ENCODE assay signal across 22 mouse cellular contexts in the genomic region with DNA sequence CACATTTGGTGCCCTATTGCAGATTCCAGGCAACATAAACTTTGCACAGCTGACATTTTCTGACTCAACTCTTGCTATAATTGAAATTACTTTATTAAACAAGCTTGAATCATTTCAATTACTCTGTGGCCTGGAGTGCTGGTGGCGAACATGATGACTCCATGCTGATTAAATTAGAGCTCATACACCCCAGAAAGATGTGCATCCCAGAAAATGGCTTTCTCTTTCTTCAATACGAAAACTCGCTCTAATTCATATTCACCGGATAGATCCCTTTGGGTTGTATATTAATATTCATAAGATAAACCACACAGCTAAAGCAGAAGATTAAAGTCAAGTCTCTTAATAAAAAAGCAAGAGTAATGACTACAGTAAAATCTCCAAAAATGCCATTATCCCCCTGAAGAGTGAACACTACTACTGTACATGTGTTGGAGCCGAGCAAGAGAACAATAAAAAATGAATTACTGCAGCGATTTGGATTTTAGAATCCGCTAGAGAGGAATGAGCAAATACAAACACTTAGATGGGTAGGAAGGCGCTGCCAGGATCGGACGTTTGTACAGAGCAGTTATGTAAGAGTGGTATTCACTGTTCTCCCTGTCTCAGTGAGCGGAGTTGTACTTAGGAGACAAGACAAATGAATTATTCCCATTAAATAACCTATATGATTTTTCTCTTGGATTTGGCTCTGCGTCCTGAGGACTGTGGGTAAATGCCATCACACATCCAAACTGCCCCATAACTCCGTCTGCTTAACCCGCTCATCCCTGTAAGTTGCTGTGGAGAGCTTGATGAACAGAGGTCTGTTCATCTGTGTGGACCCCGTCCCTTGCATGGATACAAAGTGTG.
A peak's percentile ranks its signal among the peaks of the same experiment; 100 is the strongest.
DNase-seq lines count a peak whose midpoint lies in the region; ATAC-seq and TF ChIP-seq lines count a peak whose summit lies in the region.
"Had no signal": no experiment of that assay in that cellular context is flagged by ENCODE, and none has a peak within 500 bp of the region (broad histone marks: within the 10 kb centered on the region; RNA-seq: fewer than 3 reads in every experiment).

No protein-coding gene starts in this region.

- DNase-seq in hindbrain, embryonic 14.5 days (ENCODE audit: low spot score) = no peak
- no peak for DNase-seq in hindbrain, postnatal 0 days (ENCODE audit: low spot score)
- DNase-seq in midbrain, embryonic 10.5 days (ENCODE audit: low spot score) = no peak
- peak; percentile 47 for DNase-seq in brain, embryonic 14.5 days (ENCODE audit: low read depth)
- DNase-seq in midbrain, postnatal 0 days (ENCODE audit: low spot score) = peak; percentile 19
- no peak for DNase-seq in embryo, embryonic 10 days (ENCODE audit: low spot score)
- DNase-seq: adrenal gland, adult 2 months; adrenal gland, postnatal 25 days; cerebellum, adult 11 months; cerebellum, adult 8-10 months; cerebellum, postnatal 14 days; gastrocnemius, postnatal 36 days; heart, adult 2 months; heart, postnatal 36 days had no signal

- ATAC-seq in hindbrain, embryonic 14.5 days (ENCODE audit: low FRiP score) = peak; percentile 37; the same call in 1 of the 2 replicates
- no peak for ATAC-seq in hindbrain, postnatal 0 days
- peak; percentile 45; the same call in 1 of the 2 replicates for ATAC-seq in midbrain, embryonic 13.5 days
- peak; percentile 62 for ATAC-seq in midbrain, postnatal 0 days (ENCODE audit: low FRiP score)
- ATAC-seq in granulocyte monocyte progenitor cell, adult 5-6 weeks (replicated peaks; ENCODE audit: poor library complexity, severe bottlenecking) = no peak
- ATAC-seq: forebrain, embryonic 15.5 days; intestine, postnatal 0 days had no signal

- H3K4me3 ChIP-seq in hindbrain, embryonic 14.5 days (replicated peaks; ENCODE audit: low read length) = no peak overlapping the region
- no peak overlapping the region for H3K4me3 ChIP-seq in hindbrain, postnatal 0 days (ENCODE audit: low read length)
- no peak overlapping the region for H3K4me3 ChIP-seq in midbrain, embryonic 13.5 days (replicated peaks)
- no peak overlapping the region for H3K4me3 ChIP-seq in midbrain, embryonic 10.5 days
- no peak overlapping the region for H3K4me3 ChIP-seq in midbrain, postnatal 0 days (ENCODE audit: low read depth, low read length)
- H3K4me3 ChIP-seq: embryonic facial prominence, embryonic 12.5 days; forebrain, embryonic 15.5 days; heart, adult 2 months; heart, embryonic 15.5 days had no signal

- TF ChIP-seq POLR2A in brain, embryonic 14.5 days (IDR thresholded peaks at IDR 0.05; ENCODE audit: borderline replicate concordance, extremely low read depth, insufficient read depth, insufficient read length, poor library complexity, severe bottlenecking) = no peak

- H3K4me1 ChIP-seq in hindbrain, embryonic 14.5 days (replicated peaks; ENCODE audit: control insufficient read depth, insufficient read depth, low read length) = no peaks in the 10 kb centered on the region
- H3K4me1 ChIP-seq in hindbrain, postnatal 0 days (ENCODE audit: insufficient read depth, low read length) = no peaks in the 10 kb centered on the region
- 0 out of 2 replicates have a peak, but pooled peaks cover 6% of the 10 kb centered on the region for H3K4me1 ChIP-seq in midbrain, embryonic 13.5 days (replicated peaks)
- H3K4me1 ChIP-seq in midbrain, embryonic 10.5 days = no peaks in the 10 kb centered on the region
- no peaks in the 10 kb centered on the region for H3K4me1 ChIP-seq in midbrain, postnatal 0 days (ENCODE audit: insufficient read depth, low read length)
- H3K4me1 ChIP-seq: embryonic facial prominence, embryonic 12.5 days; forebrain, embryonic 15.5 days; heart, embryonic 15.5 days had no signal

- H3K4me2 ChIP-seq in hindbrain, embryonic 14.5 days (replicated peaks) = no peak overlapping the region
- no peak overlapping the region for H3K4me2 ChIP-seq in hindbrain, postnatal 0 days (ENCODE audit: low read depth, low read length)
- no peak overlapping the region for H3K4me2 ChIP-seq in midbrain, embryonic 13.5 days (replicated peaks)
- H3K4me2 ChIP-seq in midbrain, postnatal 0 days (ENCODE audit: low read depth, low read length, poor library complexity, severe bottlenecking) = no peak overlapping the region
- H3K4me2 ChIP-seq: embryonic facial prominence, embryonic 12.5 days; forebrain, embryonic 15.5 days; heart, embryonic 11.5 days; heart, embryonic 15.5 days had no signal

- 72% methylated on average over 15 of the region's 15 CpGs for WGBS in hindbrain, embryonic 14.5 days
- WGBS in hindbrain, postnatal 0 days = 74% methylated on average over 15 of the region's 15 CpGs
- WGBS in midbrain, embryonic 13.5 days = 77% methylated on average over 15 of the region's 15 CpGs
- WGBS in midbrain, embryonic 10.5 days = 92% methylated on average over 15 of the region's 15 CpGs
- 58% methylated on average over 15 of the region's 15 CpGs for WGBS in midbrain, postnatal 0 days

- H3K27ac ChIP-seq in hindbrain, embryonic 14.5 days = no peak overlapping the region
- H3K27ac ChIP-seq in hindbrain, postnatal 0 days = no peak overlapping the region
- no peak overlapping the region for H3K27ac ChIP-seq in midbrain, embryonic 13.5 days
- no peak overlapping the region for H3K27ac ChIP-seq in midbrain, embryonic 10.5 days (replicated peaks)
- H3K27ac ChIP-seq in midbrain, postnatal 0 days (ENCODE audit: low read depth, low read length) = no peak overlapping the region; the same call in 1 of the 2 replicates
- H3K27ac ChIP-seq: embryonic facial prominence, embryonic 12.5 days; forebrain, embryonic 15.5 days; heart, adult 2 months; heart, embryonic 15.5 days had no signal

- H3K27me3 ChIP-seq in hindbrain, embryonic 14.5 days (ENCODE audit: control insufficient read depth, insufficient read depth, low read length) = no peaks in the 10 kb centered on the region
- no peaks in the 10 kb centered on the region for H3K27me3 ChIP-seq in hindbrain, postnatal 0 days (ENCODE audit: insufficient read depth, low read length)
- H3K27me3 ChIP-seq in midbrain, embryonic 13.5 days = no peaks in the 10 kb centered on the region
- no peaks in the 10 kb centered on the region for H3K27me3 ChIP-seq in midbrain, embryonic 10.5 days (ENCODE audit: low read depth, poor library complexity, severe bottlenecking)
- no peaks in the 10 kb centered on the region for H3K27me3 ChIP-seq in midbrain, postnatal 0 days (ENCODE audit: insufficient read depth, low read length)
- H3K27me3 ChIP-seq: CH12.LX; embryonic facial prominence, embryonic 12.5 days; forebrain, embryonic 15.5 days; heart, embryonic 15.5 days had no signal

- no peak overlapping the region for H3K9ac ChIP-seq in hindbrain, embryonic 14.5 days
- no peak overlapping the region for H3K9ac ChIP-seq in hindbrain, postnatal 0 days (replicated peaks; ENCODE audit: low read length)
- H3K9ac ChIP-seq in midbrain, embryonic 13.5 days (replicated peaks) = no peak overlapping the region
- no peak overlapping the region for H3K9ac ChIP-seq in midbrain, postnatal 0 days (replicated peaks; ENCODE audit: low read length, poor library complexity, severe bottlenecking)
- H3K9ac ChIP-seq: embryonic facial prominence, embryonic 12.5 days; forebrain, embryonic 15.5 days; heart, embryonic 15.5 days had no signal

- no peaks in the 10 kb centered on the region for H3K36me3 ChIP-seq in hindbrain, embryonic 14.5 days (replicated peaks; ENCODE audit: control insufficient read depth, insufficient read depth)
- no peaks in the 10 kb centered on the region for H3K36me3 ChIP-seq in hindbrain, postnatal 0 days (ENCODE audit: insufficient read depth, low read length)
- no peaks in the 10 kb centered on the region for H3K36me3 ChIP-seq in midbrain, embryonic 13.5 days
- no peaks in the 10 kb centered on the region for H3K36me3 ChIP-seq in midbrain, embryonic 10.5 days
- H3K36me3 ChIP-seq in midbrain, postnatal 0 days (ENCODE audit: insufficient read depth, low read length) = no peaks in the 10 kb centered on the region
- H3K36me3 ChIP-seq: embryonic facial prominence, embryonic 12.5 days; forebrain, embryonic 15.5 days; heart, embryonic 15.5 days had no signal

- H3K9me3 ChIP-seq in hindbrain, embryonic 14.5 days (ENCODE audit: control insufficient read depth, low read length) = no peaks in the 10 kb centered on the region
- no peaks in the 10 kb centered on the region for H3K9me3 ChIP-seq in hindbrain, postnatal 0 days (ENCODE audit: low read length)
- H3K9me3 ChIP-seq in midbrain, embryonic 13.5 days = no peaks in the 10 kb centered on the region
- H3K9me3 ChIP-seq in midbrain, embryonic 10.5 days (replicated peaks) = no peaks in the 10 kb centered on the region
- H3K9me3 ChIP-seq in midbrain, postnatal 0 days (ENCODE audit: low read length) = no peaks in the 10 kb centered on the region
- H3K9me3 ChIP-seq: embryonic facial prominence, embryonic 12.5 days; forebrain, embryonic 15.5 days; heart, embryonic 15.5 days had no signal

- TF ChIP-seq CTCF in hindbrain, postnatal 0 days (IDR thresholded peaks at IDR 0.05; ENCODE audit: low read depth) = no peak
- TF ChIP-seq CTCF in brain, embryonic 14.5 days (IDR thresholded peaks at IDR 0.05; ENCODE audit: borderline replicate concordance, extremely low read depth, insufficient read depth, insufficient read length) = no peak
- TF ChIP-seq CTCF in midbrain, postnatal 0 days (IDR thresholded peaks at IDR 0.05) = no peak

Comparison
In these comparisons a context has a peak if more than half of its experiments do, and no peak if none do; other contexts are left out.
1. ATAC-seq: peak in hindbrain, embryonic 14.5 days (single experiment), midbrain, embryonic 13.5 days (single experiment) and midbrain, postnatal 0 days (single experiment); none in hindbrain, postnatal 0 days (single experiment) and granulocyte monocyte progenitor cell, adult 5-6 weeks (single experiment).
2. DNase-seq: peak in brain, embryonic 14.5 days (single experiment) and midbrain, postnatal 0 days (single experiment); none in hindbrain, embryonic 14.5 days (single experiment), hindbrain, postnatal 0 days (single experiment), midbrain, embryonic 10.5 days (single experiment) and embryo, embryonic 10 days (single experiment).